Mouse (Mus musculus): ENCODE measurements around the gene Adora2b.

DNA sequence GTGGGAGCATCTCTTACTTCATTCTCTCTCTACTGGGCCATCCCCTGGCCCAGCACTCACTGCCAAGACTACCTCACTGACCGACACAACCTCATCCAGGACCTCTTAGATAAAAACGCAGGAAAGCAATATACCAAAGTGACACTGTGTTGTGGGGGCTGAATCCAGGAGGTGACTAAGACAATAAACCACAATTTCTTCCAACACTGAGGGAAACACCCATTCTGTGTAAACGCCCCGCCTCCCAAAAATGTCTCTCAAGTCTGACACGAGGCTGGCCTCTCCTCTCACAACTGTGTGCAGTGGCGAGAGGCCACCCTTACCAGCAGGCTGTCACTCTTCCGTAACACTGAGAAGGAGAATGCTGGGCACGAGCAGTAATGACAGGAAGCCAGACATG is 19.6 kb downstream of the Adora2b start:
- TF ChIP-seq CTCF (IDR thresholded peaks at IDR 0.05; ENCODE audit: low read depth, low read length) (no peak), POLR2A (IDR thresholded peaks at IDR 0.05; ENCODE audit: insufficient read depth, low read length) (no peak), EP300 (IDR thresholded peaks at IDR 0.05; ENCODE audit: insufficient read depth, low read depth, low read length) (no peak)
